Mouse (Mus musculus): ENCODE measurements around the gene Amigo3. TPM values are rescaled to one million over a fixed set of nuclear protein-coding genes. Genes with fewer than 3 reads are reported as not detected.
"Not testable (repeated sequence)": the region's sequence is repeated elsewhere in the genome, so short reads cannot be mapped to it uniquely, and the experiment has no call there.

The Amigo3 gene
- polyA plus RNA-seq (2015; fragmentation: Nextera tagmentation; extraction: Ambion mirVana), result 1.5 and 2.3 TPM in 2 replicates

- WGBS, result 48% methylated on average over 20 of the region's 20 CpGs
- H3K9me3 ChIP-seq (replicated peaks), result no peaks in the 10 kb centered on the region
- H3K4me2 ChIP-seq, result peak within 1 kb of the TSS; percentile 60
- peaks cover 36% of the 10 kb centered on the region for H3K4me1 ChIP-seq (replicated peaks)
- H3K9ac ChIP-seq, result peak within 1 kb of the TSS; percentile 39; the same call in 1 of the 2 replicates
- peaks cover 49% of the 10 kb centered on the region; the same call in 1 of the 2 replicates for H3K36me3 ChIP-seq
- peak within 1 kb of the TSS; percentile 33 for H3K4me3 ChIP-seq
- H3K27me3 ChIP-seq, result no peaks in the 10 kb centered on the region
- ATAC-seq (replicated peaks; ENCODE audit: insufficient number of reproducible peaks, insufficient read depth, low FRiP score, low read depth), result peak; percentile 47
- peak within 1 kb of the TSS; percentile 23 for H3K27ac ChIP-seq
These were observed at the start of gene Amigo3 for GRCm38 (mm10) chr9:108052885-108053664. Amigo3 (plus strand) TSS chr9:108053159.

- 14% methylated on average over 8 of the region's 8 CpGs for WGBS
- peak overlapping the region; percentile 73 for H3K4me2 ChIP-seq
- H3K9ac ChIP-seq, result peak overlapping the region; percentile 99
- no peaks in the 10 kb centered on the region for H3K36me3 ChIP-seq
- no peak for ATAC-seq (replicated peaks; ENCODE audit: insufficient number of reproducible peaks, insufficient read depth, low FRiP score, low read depth)
- H3K9me3 ChIP-seq (replicated peaks), result no peaks in the 10 kb centered on the region
- H3K27ac ChIP-seq, result peak overlapping the region; percentile 96; the same call in 1 of the 2 replicates
- peaks cover 28% of the 10 kb centered on the region for H3K4me1 ChIP-seq (replicated peaks)
- H3K27me3 ChIP-seq, result no peaks in the 10 kb centered on the region
- H3K4me3 ChIP-seq, result peak overlapping the region; percentile 99
These were observed 49.4 kb upstream of the Amigo3 start for GRCm38 (mm10) chr9:108003531-108003890.

- H3K36me3 ChIP-seq, result peaks cover 7% of the 10 kb centered on the region; the same call in 1 of the 2 replicates
- no peak overlapping the region for H3K4me3 ChIP-seq
- no peak overlapping the region for H3K27ac ChIP-seq
- H3K9ac ChIP-seq, result no peak overlapping the region
- H3K4me2 ChIP-seq, result no peak overlapping the region
- no peak for ATAC-seq (replicated peaks; ENCODE audit: insufficient number of reproducible peaks, insufficient read depth, low FRiP score, low read depth)
- H3K9me3 ChIP-seq (replicated peaks), result no peaks in the 10 kb centered on the region
- 87% methylated on average over 5 of the region's 5 CpGs for WGBS
- no peaks in the 10 kb centered on the region for H3K27me3 ChIP-seq
- peaks cover 29% of the 10 kb centered on the region for H3K4me1 ChIP-seq (replicated peaks)
These were observed 44.9 kb upstream of the Amigo3 start for GRCm38 (mm10) chr9:108008041-108008440.

GRCm38 (mm10) chr9:108010385-108010784, 42.6 kb upstream of the Amigo3 start:
- Histone ChIP-seq H3K4me1 (replicated peaks) (peaks cover 10% of the 10 kb centered on the region; the same call in 1 of the 2 replicates), H3K27ac (no peak overlapping the region), H3K4me3 (no peak overlapping the region), H3K4me2 (no peak overlapping the region), H3K36me3 (peaks cover 8% of the 10 kb centered on the region; the same call in 1 of the 2 replicates), H3K9ac (no peak overlapping the region), H3K9me3 (replicated peaks) (no peaks in the 10 kb centered on the region), H3K27me3 (no peaks in the 10 kb centered on the region)
- ATAC-seq (replicated peaks; ENCODE audit: insufficient number of reproducible peaks, insufficient read depth, low FRiP score, low read depth), result no peak

GRCm38 (mm10) chr9:108013577-108013976, 39.4 kb upstream of the Amigo3 start:
- H3K9me3 ChIP-seq (replicated peaks); ATAC-seq (replicated peaks; ENCODE audit: insufficient number of reproducible peaks, insufficient read depth, low FRiP score, low read depth); H3K4me1 ChIP-seq (replicated peaks); H3K27ac ChIP-seq; H3K9ac ChIP-seq; H3K4me3 ChIP-seq; H3K36me3 ChIP-seq; H3K27me3 ChIP-seq; H3K4me2 ChIP-seq: not testable (repeated sequence)
- 92% methylated on average over 2 of the region's 2 CpGs for WGBS

- 82% methylated on average over 3 of the region's 3 CpGs for WGBS
- H3K9me3 ChIP-seq (replicated peaks), result no peaks in the 10 kb centered on the region
- H3K4me2 ChIP-seq, result no peak overlapping the region
These were observed 35.8 kb upstream of the Amigo3 start for GRCm38 (mm10) chr9:108017127-108017526.

GRCm38 (mm10) chr9:108020741-108021140, 32.2 kb upstream of the Amigo3 start:
- Histone ChIP-seq H3K36me3 (peaks cover 19% of the 10 kb centered on the region), H3K27ac (peak overlapping the region; percentile 54), H3K9ac (no peak overlapping the region), H3K4me1 (replicated peaks) (peaks cover 12% of the 10 kb centered on the region), H3K4me2 (0 out of 2 replicates have a peak overlapping the region, but pooled peaks have one; percentile 29), H3K27me3 (no peaks in the 10 kb centered on the region), H3K9me3 (replicated peaks) (no peaks in the 10 kb centered on the region), H3K4me3 (no peak overlapping the region)
- no peak for ATAC-seq (replicated peaks; ENCODE audit: insufficient number of reproducible peaks, insufficient read depth, low FRiP score, low read depth)
- WGBS, result 86% methylated on average over 1 of the region's 1 CpGs

More at GRCm38 (mm10) chr9:108017127-108017526, 35.8 kb upstream of the Amigo3 start:
- no peak for ATAC-seq (replicated peaks; ENCODE audit: insufficient number of reproducible peaks, insufficient read depth, low FRiP score, low read depth)
- Histone ChIP-seq H3K4me1 (replicated peaks) (peaks cover 12% of the 10 kb centered on the region), H3K27me3 (no peaks in the 10 kb centered on the region), H3K4me3 (no peak overlapping the region), H3K27ac (no peak overlapping the region), H3K9ac (no peak overlapping the region), H3K36me3 (peaks cover 8% of the 10 kb centered on the region; the same call in 1 of the 2 replicates)

- H3K4me3 ChIP-seq, result no peak overlapping the region
- WGBS, result 88% methylated on average over 3 of the region's 3 CpGs
- no peaks in the 10 kb centered on the region for H3K9me3 ChIP-seq (replicated peaks)
- H3K27ac ChIP-seq, result no peak overlapping the region
- H3K36me3 ChIP-seq, result peaks cover 39% of the 10 kb centered on the region
- no peaks in the 10 kb centered on the region for H3K27me3 ChIP-seq
- no peak overlapping the region for H3K9ac ChIP-seq
- no peak for ATAC-seq (replicated peaks; ENCODE audit: insufficient number of reproducible peaks, insufficient read depth, low FRiP score, low read depth)
- H3K4me1 ChIP-seq (replicated peaks), result peaks cover 12% of the 10 kb centered on the region
- H3K4me2 ChIP-seq, result no peak overlapping the region
These were observed 29.7 kb upstream of the Amigo3 start for GRCm38 (mm10) chr9:108023216-108023615.

- WGBS, result 95% methylated on average over 3 of the region's 3 CpGs
- peaks cover 42% of the 10 kb centered on the region for H3K36me3 ChIP-seq
These were observed 26.4 kb upstream of the Amigo3 start for GRCm38 (mm10) chr9:108026584-108026983.

GRCm38 (mm10) chr9:108027867-108028266, 25.1 kb upstream of the Amigo3 start:
- ATAC-seq (replicated peaks; ENCODE audit: insufficient number of reproducible peaks, insufficient read depth, low FRiP score, low read depth), result no peak
- no peaks in the 10 kb centered on the region for H3K9me3 ChIP-seq (replicated peaks)
- 93% methylated on average over 3 of the region's 3 CpGs for WGBS
- no peaks in the 10 kb centered on the region for H3K4me1 ChIP-seq (replicated peaks)
- H3K4me2 ChIP-seq, result no peak overlapping the region
- no peaks in the 10 kb centered on the region for H3K27me3 ChIP-seq
- H3K9ac ChIP-seq, result no peak overlapping the region
- H3K27ac ChIP-seq, result no peak overlapping the region
- no peak overlapping the region for H3K4me3 ChIP-seq
- peaks cover 49% of the 10 kb centered on the region for H3K36me3 ChIP-seq

More at GRCm38 (mm10) chr9:108026584-108026983, 26.4 kb upstream of the Amigo3 start:
- H3K4me1 ChIP-seq (replicated peaks), result peaks cover 1% of the 10 kb centered on the region; the same call in 1 of the 2 replicates
- H3K4me3 ChIP-seq, result no peak overlapping the region
- no peak overlapping the region for H3K4me2 ChIP-seq
- no peak overlapping the region for H3K9ac ChIP-seq
- ATAC-seq (replicated peaks; ENCODE audit: insufficient number of reproducible peaks, insufficient read depth, low FRiP score, low read depth), result no peak
- H3K27me3 ChIP-seq, result no peaks in the 10 kb centered on the region
- no peaks in the 10 kb centered on the region for H3K9me3 ChIP-seq (replicated peaks)
- H3K27ac ChIP-seq, result no peak overlapping the region

- Histone ChIP-seq H3K4me2 (no peak overlapping the region), H3K9me3 (replicated peaks) (no peaks in the 10 kb centered on the region), H3K36me3 (peaks cover 38% of the 10 kb centered on the region), H3K27ac (no peak overlapping the region), H3K4me1 (replicated peaks) (no peaks in the 10 kb centered on the region), H3K27me3 (no peaks in the 10 kb centered on the region), H3K4me3 (no peak overlapping the region), H3K9ac (no peak overlapping the region)
- no peak for ATAC-seq (replicated peaks; ENCODE audit: insufficient number of reproducible peaks, insufficient read depth, low FRiP score, low read depth)
- WGBS, result 85% methylated on average over 5 of the region's 5 CpGs
These were observed 20.8 kb upstream of the Amigo3 start for GRCm38 (mm10) chr9:108032126-108032525.

Data from heart, embryonic 15.5 days (tissue).